ENCODE assay signal across 19 mouse cellular contexts in the genomic region with DNA sequence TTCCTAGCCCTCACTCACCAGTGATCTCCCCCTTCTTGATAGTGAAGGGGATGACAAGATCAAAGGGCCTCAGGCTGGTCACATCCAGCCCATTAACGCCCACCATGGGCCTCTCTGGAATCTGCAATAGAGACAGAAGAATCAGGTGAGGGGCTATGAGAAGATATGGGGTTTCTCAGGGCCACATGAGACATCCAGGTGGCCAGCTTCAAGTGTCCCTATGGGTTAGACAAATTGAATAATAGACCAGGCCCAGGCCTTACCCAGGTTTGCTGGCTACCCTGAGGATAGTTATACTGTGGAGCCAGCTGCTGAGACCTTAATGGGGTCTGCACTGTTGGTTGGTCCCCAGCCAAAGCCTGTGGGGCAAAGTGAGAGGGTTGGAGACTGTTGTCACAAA. TPM values are rescaled to one million over a fixed set of nuclear protein-coding genes. Genes with fewer than 3 reads are reported as not detected.
DNase-seq lines count a peak whose midpoint lies in the region; ATAC-seq lines count a peak whose summit lies in the region.
"Had no signal": no experiment of that assay in that cellular context is flagged by ENCODE, and none has a peak within 500 bp of the region (broad histone marks: within the 10 kb centered on the region; RNA-seq: fewer than 3 reads in every experiment).

No protein-coding gene starts in this region.

- WGBS in midbrain, embryonic 11.5 days = 64% methylated on average over 1 of the region's 1 CpGs
- WGBS in midbrain, embryonic 16.5 days = 56% methylated on average over 1 of the region's 1 CpGs

- H3K27ac ChIP-seq in midbrain, embryonic 11.5 days (ENCODE audit: low read depth, low read length) = no peak overlapping the region
- H3K27ac ChIP-seq in midbrain, embryonic 16.5 days (ENCODE audit: low read length) = no peak overlapping the region

- intact Hi-C loops in heart, postnatal 36 days (cut with DNase I) = no loop called here

- H3K9me3 ChIP-seq in midbrain, embryonic 11.5 days (ENCODE audit: control insufficient read depth, low read length) = no peaks in the 10 kb centered on the region
- no peaks in the 10 kb centered on the region for H3K9me3 ChIP-seq in midbrain, embryonic 16.5 days (replicated peaks; ENCODE audit: control insufficient read depth, low read length, poor library complexity, severe bottlenecking)
- H3K9me3 ChIP-seq: G1E had no signal

- no peak overlapping the region for H3K4me3 ChIP-seq in midbrain, embryonic 11.5 days (ENCODE audit: low read depth, low read length)
- no peak overlapping the region for H3K4me3 ChIP-seq in midbrain, embryonic 16.5 days (ENCODE audit: low read depth, low read length)

- peak; percentile 80 for DNase-seq in heart, adult 11 months
- DNase-seq in heart, postnatal 36 days = no peak
- peak; percentile 57 for DNase-seq in midbrain, embryonic 11.5 days (ENCODE audit: low spot score, missing footprints)
- DNase-seq: adrenal gland, adult 2 months; adrenal gland, adult 8-10 months; adrenal gland, postnatal 10 days; adrenal gland, postnatal 14 days; adrenal gland, postnatal 25 days; adrenal gland, postnatal 36 days; B cell, adult 2 months; cerebellum, adult 11 months; cerebellum, adult 11-12 months; cerebellum, adult 18-20 months had no signal

- H3K4me2 ChIP-seq in midbrain, embryonic 11.5 days = no peak overlapping the region
- no peak overlapping the region for H3K4me2 ChIP-seq in midbrain, embryonic 16.5 days (ENCODE audit: low read length)

- ATAC-seq in midbrain, embryonic 11.5 days (ENCODE audit: low FRiP score) = no peak
- ATAC-seq in midbrain, embryonic 16.5 days = no peak
- ATAC-seq: activated CD4-positive, CD25-positive, alpha-beta regulatory T cell, adult 4 months; CD4-positive, CD25-positive, alpha-beta regulatory T cell, adult 4 months; Patski had no signal

- H3K4me1 ChIP-seq in midbrain, embryonic 11.5 days (ENCODE audit: control insufficient read depth, insufficient read depth, low read length) = no peaks in the 10 kb centered on the region
- H3K4me1 ChIP-seq in midbrain, embryonic 16.5 days (ENCODE audit: control insufficient read depth, insufficient read depth, low read length) = no peaks in the 10 kb centered on the region

- peaks cover 26% of the 10 kb centered on the region for H3K36me3 ChIP-seq in midbrain, embryonic 11.5 days (ENCODE audit: control insufficient read depth, insufficient read depth, low read length)
- peaks cover 23% of the 10 kb centered on the region for H3K36me3 ChIP-seq in midbrain, embryonic 16.5 days (ENCODE audit: control insufficient read depth, insufficient read depth, low read length)

- no peak overlapping the region for H3K9ac ChIP-seq in midbrain, embryonic 11.5 days (ENCODE audit: low read length)
- H3K9ac ChIP-seq in midbrain, embryonic 16.5 days (ENCODE audit: low read depth, low read length) = no peak overlapping the region

- no peaks in the 10 kb centered on the region for H3K27me3 ChIP-seq in midbrain, embryonic 11.5 days (ENCODE audit: control insufficient read depth, insufficient read depth, low read length)
- H3K27me3 ChIP-seq in midbrain, embryonic 16.5 days (ENCODE audit: control insufficient read depth, insufficient read depth, low read depth, low read length) = no peaks in the 10 kb centered on the region
- H3K27me3 ChIP-seq: CH12.LX, Patski had no signal

RNA-seq across cellular contexts. Expression of a gene that starts 19.6 kb away (rescaled TPM):
- total RNA-seq in heart, postnatal 36 days (2021) = 10 to 100 TPM; 88.3 to 97.0 TPM
- 178 and 185 TPM in 2 replicates for polyA plus RNA-seq in midbrain, embryonic 11.5 days (2014; fragmentation: Nextera tagmentation; extraction: Ambion mirVana)
- polyA plus RNA-seq in midbrain, embryonic 16.5 days (2015; fragmentation: Nextera tagmentation; extraction: Ambion mirVana) = 84.6 and 88.4 TPM in 2 replicates

RNA-seq across cellular contexts. Expression of a gene that starts 24.4 kb away (rescaled TPM):
- 10 to 100 TPM; 28.2 to 34.0 TPM for total RNA-seq in heart, postnatal 36 days (2021)
- 24.3 and 25.2 TPM in 2 replicates for polyA plus RNA-seq in midbrain, embryonic 11.5 days (2014; fragmentation: Nextera tagmentation; extraction: Ambion mirVana)
- 12.8 and 13.5 TPM in 2 replicates for polyA plus RNA-seq in midbrain, embryonic 16.5 days (2015; fragmentation: Nextera tagmentation; extraction: Ambion mirVana)

RNA-seq across cellular contexts. Expression of a gene that starts 40.6 kb away (rescaled TPM):
- 100 to 1,000 TPM; 178 to 213 TPM for total RNA-seq in heart, postnatal 36 days (2021)
- polyA plus RNA-seq in midbrain, embryonic 11.5 days (2014; fragmentation: Nextera tagmentation; extraction: Ambion mirVana) = 661 and 713 TPM in 2 replicates
- 454 and 460 TPM in 2 replicates for polyA plus RNA-seq in midbrain, embryonic 16.5 days (2015; fragmentation: Nextera tagmentation; extraction: Ambion mirVana)

RNA-seq across cellular contexts. Expression of a gene that starts 51.7 kb away (rescaled TPM):
- 10 to 100 TPM; 48.4 to 51.9 TPM for total RNA-seq in heart, postnatal 36 days (2021)
- polyA plus RNA-seq in midbrain, embryonic 11.5 days (2014; fragmentation: Nextera tagmentation; extraction: Ambion mirVana) = 57.9 and 60.9 TPM in 2 replicates
- 79.8 and 81.3 TPM in 2 replicates for polyA plus RNA-seq in midbrain, embryonic 16.5 days (2015; fragmentation: Nextera tagmentation; extraction: Ambion mirVana)

RNA-seq across cellular contexts. Expression of a gene that starts 52.1 kb away (rescaled TPM):
- 10 to 100 TPM; 16.1 to 20.6 TPM for total RNA-seq in heart, postnatal 36 days (2021)
- polyA plus RNA-seq in midbrain, embryonic 11.5 days (2014; fragmentation: Nextera tagmentation; extraction: Ambion mirVana) = 4.3 and 4.4 TPM in 2 replicates
- 2.8 and 4.3 TPM in 2 replicates for polyA plus RNA-seq in midbrain, embryonic 16.5 days (2015; fragmentation: Nextera tagmentation; extraction: Ambion mirVana)

Comparison
In these comparisons a context has a peak if more than half of its experiments do, and no peak if none do; other contexts are left out.
1. DNase-seq: peak in heart, adult 11 months (single experiment) and midbrain, embryonic 11.5 days (single experiment); none in heart, postnatal 36 days (0 of 2).